Comparison of ENCODE assay signal across 19 mouse cellular contexts in genomic region chr2:93886013-93886794, GRCm38 (mm10). TPM values are rescaled to one million over a fixed set of nuclear protein-coding genes. Genes with fewer than 3 reads are reported as not detected.
A peak's percentile ranks its signal among the peaks of the same experiment; 100 is the strongest.
DNase-seq lines count a peak whose midpoint lies in the region; ATAC-seq lines count a peak whose summit lies in the region.
"Had no signal": no experiment of that assay in that cellular context is flagged by ENCODE, and none has a peak within 500 bp of the region (broad histone marks: within the 10 kb centered on the region; RNA-seq: fewer than 3 reads in every experiment).

No protein-coding gene starts in this region.

- H3K9ac ChIP-seq in heart, embryonic 11.5 days (ENCODE audit: low read depth, low read length) = 0 out of 2 replicates have a peak overlapping the region, but pooled peaks have one; percentile 22
- H3K9ac ChIP-seq in liver, embryonic 12.5 days = no peak overlapping the region
- no peak overlapping the region for H3K9ac ChIP-seq in liver, embryonic 11.5 days (ENCODE audit: low read depth, low read length)
- H3K9ac ChIP-seq in stomach, embryonic 14.5 days (replicated peaks; ENCODE audit: low read depth, low read length) = no peak overlapping the region
- H3K9ac ChIP-seq: forebrain, embryonic 15.5 days; hindbrain, embryonic 13.5 days; liver, embryonic 15.5 days had no signal

- no peak for ATAC-seq in heart, embryonic 11.5 days (replicated peaks; ENCODE audit: insufficient number of reproducible peaks, low FRiP score, low TSS enrichment)
- peak; percentile 40; the same call in 1 of the 2 replicates for ATAC-seq in liver, embryonic 12.5 days
- ATAC-seq in liver, embryonic 11.5 days (replicated peaks; ENCODE audit: low FRiP score) = no peak
- peak; percentile 34; the same call in 1 of the 2 replicates for ATAC-seq in stomach, embryonic 14.5 days (ENCODE audit: insufficient number of reproducible peaks, insufficient read depth, low FRiP score, low read depth)
- ATAC-seq: forebrain, embryonic 15.5 days; midbrain, embryonic 16.5 days had no signal

- no peak for DNase-seq in heart, postnatal 36 days
- DNase-seq in liver, embryonic 11.5 days (ENCODE audit: low spot score) = no peak
- peak; percentile 38 for DNase-seq in NIH3T3 (ENCODE audit: low read depth)
- no peak for DNase-seq in right cerebral cortex, adult 2 months (ENCODE audit: low spot score in 2 of 2)
- DNase-seq: cerebellum, adult 2 months; kidney, adult 8-10 months; right cerebral cortex, postnatal 14 days; thymus, postnatal 25 days had no signal

- peaks cover 9% of the 10 kb centered on the region; the same call in 1 of the 2 replicates for H3K4me1 ChIP-seq in heart, embryonic 11.5 days (ENCODE audit: control insufficient read depth, insufficient read depth, low read length)
- peaks cover 11% of the 10 kb centered on the region; the same call in 1 of the 2 replicates for H3K4me1 ChIP-seq in liver, embryonic 12.5 days
- peaks cover 7% of the 10 kb centered on the region; the same call in 1 of the 2 replicates for H3K4me1 ChIP-seq in liver, embryonic 11.5 days (replicated peaks; ENCODE audit: control insufficient read depth, insufficient read depth, low read length)
- H3K4me1 ChIP-seq in stomach, embryonic 14.5 days (ENCODE audit: control insufficient read depth, insufficient read depth, low read length) = peaks cover 13% of the 10 kb centered on the region; the same call in 1 of the 2 replicates
- H3K4me1 ChIP-seq: liver, embryonic 15.5 days had no signal

- no peaks in the 10 kb centered on the region for H3K9me3 ChIP-seq in heart, embryonic 11.5 days (replicated peaks; ENCODE audit: control insufficient read depth, low read length)
- H3K9me3 ChIP-seq in liver, embryonic 12.5 days (replicated peaks) = no peaks in the 10 kb centered on the region
- H3K9me3 ChIP-seq in liver, embryonic 11.5 days (ENCODE audit: control insufficient read depth, low read length) = no peaks in the 10 kb centered on the region
- no peaks in the 10 kb centered on the region for H3K9me3 ChIP-seq in stomach, embryonic 14.5 days (ENCODE audit: control insufficient read depth, low read depth, low read length)
- H3K9me3 ChIP-seq: forebrain, embryonic 15.5 days; hindbrain, embryonic 13.5 days; limb, embryonic 10.5 days; liver, embryonic 15.5 days; megakaryocyte, embryonic 14.5 days had no signal

- peak overlapping the region; percentile 46; the same call in 1 of the 2 replicates for H3K27ac ChIP-seq in heart, embryonic 11.5 days (ENCODE audit: low read depth, low read length)
- no peak overlapping the region for H3K27ac ChIP-seq in liver, embryonic 12.5 days
- no peak overlapping the region; the same call in 1 of the 2 replicates for H3K27ac ChIP-seq in liver, embryonic 11.5 days (ENCODE audit: low read depth, low read length)
- H3K27ac ChIP-seq in stomach, embryonic 14.5 days (ENCODE audit: low read length) = peak overlapping the region; percentile 89
- H3K27ac ChIP-seq: forebrain, embryonic 15.5 days; hindbrain, embryonic 13.5 days; limb, embryonic 10.5 days; liver, embryonic 15.5 days had no signal

- no peak overlapping the region for H3K4me2 ChIP-seq in heart, embryonic 11.5 days
- H3K4me2 ChIP-seq in liver, embryonic 12.5 days = no peak overlapping the region
- no peak overlapping the region for H3K4me2 ChIP-seq in liver, embryonic 11.5 days
- no peak overlapping the region; the same call in 1 of the 2 replicates for H3K4me2 ChIP-seq in stomach, embryonic 14.5 days (replicated peaks; ENCODE audit: low read depth, low read length)
- H3K4me2 ChIP-seq: forebrain, embryonic 15.5 days; hindbrain, embryonic 13.5 days; liver, embryonic 15.5 days had no signal

- H3K36me3 ChIP-seq in heart, embryonic 11.5 days (ENCODE audit: control insufficient read depth, insufficient read depth, low read length) = no peaks in the 10 kb centered on the region
- H3K36me3 ChIP-seq in liver, embryonic 12.5 days = no peaks in the 10 kb centered on the region
- H3K36me3 ChIP-seq in liver, embryonic 11.5 days (ENCODE audit: control insufficient read depth, insufficient read depth, low read length) = no peaks in the 10 kb centered on the region
- no peaks in the 10 kb centered on the region for H3K36me3 ChIP-seq in stomach, embryonic 14.5 days (ENCODE audit: control insufficient read depth, insufficient read depth, low read length)
- H3K36me3 ChIP-seq: forebrain, embryonic 15.5 days; hindbrain, embryonic 13.5 days; limb, embryonic 10.5 days; liver, embryonic 15.5 days had no signal

- H3K4me3 ChIP-seq in heart, embryonic 11.5 days (ENCODE audit: low read depth, low read length) = no peak overlapping the region
- no peak overlapping the region for H3K4me3 ChIP-seq in liver, embryonic 12.5 days
- H3K4me3 ChIP-seq in liver, embryonic 11.5 days (ENCODE audit: low read depth, low read length) = no peak overlapping the region
- no peak overlapping the region for H3K4me3 ChIP-seq in stomach, embryonic 14.5 days (ENCODE audit: low read depth, low read length)
- H3K4me3 ChIP-seq: forebrain, embryonic 15.5 days; hindbrain, embryonic 13.5 days; limb, embryonic 10.5 days; liver, embryonic 15.5 days had no signal

- WGBS in heart, embryonic 11.5 days (ENCODE audit: insufficient replicate concordance) = 29% methylated on average over 10 of the region's 10 CpGs
- 45% methylated on average over 10 of the region's 10 CpGs for WGBS in liver, embryonic 12.5 days (ENCODE audit: insufficient replicate concordance)
- WGBS in liver, embryonic 11.5 days = 45% methylated on average over 10 of the region's 10 CpGs
- WGBS in stomach, embryonic 14.5 days = 30% methylated on average over 10 of the region's 10 CpGs

- intact Hi-C loops in heart, postnatal 36 days (cut with DNase I) = no loop called here

- H3K27me3 ChIP-seq in heart, embryonic 11.5 days (ENCODE audit: control insufficient read depth, insufficient read depth, low read length) = no peaks in the 10 kb centered on the region
- no peaks in the 10 kb centered on the region for H3K27me3 ChIP-seq in liver, embryonic 12.5 days (replicated peaks)
- H3K27me3 ChIP-seq in liver, embryonic 11.5 days (replicated peaks; ENCODE audit: control insufficient read depth, insufficient read depth, low read length) = no peaks in the 10 kb centered on the region
- no peaks in the 10 kb centered on the region for H3K27me3 ChIP-seq in stomach, embryonic 14.5 days (ENCODE audit: control insufficient read depth, insufficient read depth, low read length)
- H3K27me3 ChIP-seq: forebrain, embryonic 15.5 days; hindbrain, embryonic 13.5 days; liver, embryonic 15.5 days had no signal

RNA-seq across cellular contexts. Expression of gene Accsl, which starts 17.2 kb away (rescaled TPM):
- polyA plus RNA-seq in heart, embryonic 11.5 days (2014; fragmentation: Nextera tagmentation; extraction: Ambion mirVana) = not detected in 2 replicates
- total RNA-seq in heart, postnatal 36 days (2021) = not detected
- polyA plus RNA-seq in liver, embryonic 12.5 days (2016; fragmentation: Nextera tagmentation; extraction: Ambion mirVana) = not detected in 2 replicates
- polyA plus RNA-seq in liver, embryonic 11.5 days (2014; fragmentation: Nextera tagmentation; extraction: Ambion mirVana) = not detected in 2 replicates
- 0.51 TPM in 1 of 2 replicates, not detected in the other for polyA plus RNA-seq in stomach, embryonic 14.5 days (2014; fragmentation: Nextera tagmentation; extraction: Ambion mirVana)
- total RNA-seq: gastrocnemius, adult 8-10 months; heart, adult 8-10 months had no signal
- polyA plus RNA-seq: limb, embryonic 10.5 days; liver, embryonic 15.5 days had no signal

RNA-seq across cellular contexts. Expression of gene Accs, which starts 36.5 kb away (rescaled TPM):
- polyA plus RNA-seq in heart, embryonic 11.5 days (2014; fragmentation: Nextera tagmentation; extraction: Ambion mirVana) = 6.6 and 7.7 TPM in 2 replicates
- 1 to 10 TPM; 4.0 to 6.2 TPM for total RNA-seq in heart, postnatal 36 days (2021)
- 1.4 and 2.3 TPM in 2 replicates for polyA plus RNA-seq in liver, embryonic 12.5 days (2016; fragmentation: Nextera tagmentation; extraction: Ambion mirVana)
- 3.3 and 4.8 TPM in 2 replicates for polyA plus RNA-seq in liver, embryonic 11.5 days (2014; fragmentation: Nextera tagmentation; extraction: Ambion mirVana)
- polyA plus RNA-seq in stomach, embryonic 14.5 days (2014; fragmentation: Nextera tagmentation; extraction: Ambion mirVana) = 9.4 and 11.3 TPM in 2 replicates

Comparison
In these comparisons a context has a peak if more than half of its experiments do, and no peak if none do; other contexts are left out.
1. ATAC-seq: peak in liver, embryonic 12.5 days (single experiment) and stomach, embryonic 14.5 days (single experiment); none in heart, embryonic 11.5 days (single experiment) and liver, embryonic 11.5 days (single experiment).
2. H3K27ac ChIP-seq: peak in heart, embryonic 11.5 days (single experiment) and stomach, embryonic 14.5 days (single experiment); none in liver, embryonic 12.5 days (single experiment) and liver, embryonic 11.5 days (single experiment).